Mouse (Mus musculus): ENCODE data around the gene Gm20425. TPM values are rescaled to one million over a fixed set of nuclear protein-coding genes. Genes with fewer than 3 reads are reported as not detected.
"Not testable (repeated sequence)": the region's sequence is repeated elsewhere in the genome, so short reads cannot be mapped to it uniquely, and the experiment has no call there.

Gene Gm20425
- polyA plus RNA-seq, 1 experiment from 2014 or later, result 7.3 TPM

GRCm38 (mm10) chr9:103180303-103180702, 49.8 kb downstream of the Gm20425 start:
- Histone ChIP-seq H3K9ac (0 out of 2 replicates have a peak overlapping the region, but pooled peaks have one; percentile 33), H3K27me3 (replicated peaks) (no peaks in the 10 kb centered on the region), H3K4me1 (peaks cover 14% of the 10 kb centered on the region), H3K27ac (no peak overlapping the region), H3K4me2 (replicated peaks) (peak overlapping the region; percentile 61), H3K9me3 (no peaks in the 10 kb centered on the region), H3K36me3 (peaks cover 17% of the 10 kb centered on the region), H3K4me3 (no peak overlapping the region)
- no peak for ATAC-seq (ENCODE audit: low FRiP score, low read depth)
- 70% methylated on average over 3 of the region's 3 CpGs for WGBS

- H3K4me2 ChIP-seq (replicated peaks), result no peak overlapping the region
- H3K9me3 ChIP-seq, result no peaks in the 10 kb centered on the region
- no peak overlapping the region for H3K9ac ChIP-seq
- ATAC-seq (ENCODE audit: low FRiP score, low read depth), result no peak
- peaks cover 13% of the 10 kb centered on the region; the same call in 1 of the 2 replicates for H3K36me3 ChIP-seq
- peaks cover 15% of the 10 kb centered on the region for H3K4me1 ChIP-seq
- H3K4me3 ChIP-seq, result no peak overlapping the region
- 96% methylated on average over 7 of the region's 7 CpGs for WGBS
- no peak overlapping the region for H3K27ac ChIP-seq
- no peaks in the 10 kb centered on the region for H3K27me3 ChIP-seq (replicated peaks)
Measured at GRCm38 (mm10) chr9:103175692-103176091, 54.4 kb downstream of the Gm20425 start.

- no peaks in the 10 kb centered on the region for H3K27me3 ChIP-seq (replicated peaks)
- 54% methylated on average over 6 of the region's 6 CpGs for WGBS
- no peak for ATAC-seq (ENCODE audit: low FRiP score, low read depth)
- H3K27ac ChIP-seq, result no peak overlapping the region
- H3K36me3 ChIP-seq, result peaks cover 13% of the 10 kb centered on the region; the same call in 1 of the 2 replicates
- no peak overlapping the region for H3K4me3 ChIP-seq
- H3K4me1 ChIP-seq, result peaks cover 8% of the 10 kb centered on the region
- H3K9me3 ChIP-seq, result no peaks in the 10 kb centered on the region
- no peak overlapping the region for H3K9ac ChIP-seq
- no peak overlapping the region for H3K4me2 ChIP-seq (replicated peaks)
Measured at GRCm38 (mm10) chr9:103174771-103175519, 55.2 kb downstream of the Gm20425 start.

GRCm38 (mm10) chr9:103168771-103169170, 61.3 kb downstream of the Gm20425 start:
- Histone ChIP-seq H3K36me3 (peaks cover 50% of the 10 kb centered on the region), H3K9ac (no peak overlapping the region), H3K27ac (no peak overlapping the region), H3K4me2 (replicated peaks) (no peak overlapping the region), H3K4me3 (no peak overlapping the region), H3K27me3 (replicated peaks) (no peaks in the 10 kb centered on the region), H3K4me1 (peaks cover 6% of the 10 kb centered on the region), H3K9me3 (no peaks in the 10 kb centered on the region)
- 69% methylated on average over 7 of the region's 7 CpGs for WGBS
- no peak for ATAC-seq (ENCODE audit: low FRiP score, low read depth)

GRCm38 (mm10) chr9:103168046-103168445, 62.1 kb downstream of the Gm20425 start:
- Histone ChIP-seq H3K9me3 (no peaks in the 10 kb centered on the region), H3K4me2 (replicated peaks) (no peak overlapping the region), H3K4me1 (peaks cover 6% of the 10 kb centered on the region), H3K4me3 (no peak overlapping the region), H3K36me3 (peaks cover 57% of the 10 kb centered on the region), H3K27ac (no peak overlapping the region), H3K27me3 (replicated peaks) (no peaks in the 10 kb centered on the region), H3K9ac (no peak overlapping the region)
- WGBS, result 77% methylated on average over 6 of the region's 6 CpGs
- peak; percentile 48; the same call in 1 of the 2 replicates for ATAC-seq (ENCODE audit: low FRiP score, low read depth)

GRCm38 (mm10) chr9:103163806-103164205, 66.3 kb downstream of the Gm20425 start:
- H3K4me2 ChIP-seq (replicated peaks), result no peak overlapping the region
- no peaks in the 10 kb centered on the region for H3K27me3 ChIP-seq (replicated peaks)
- no peak for ATAC-seq (ENCODE audit: low FRiP score, low read depth)
- H3K4me3 ChIP-seq, result no peak overlapping the region
- no peaks in the 10 kb centered on the region for H3K9me3 ChIP-seq
- peaks cover 70% of the 10 kb centered on the region for H3K36me3 ChIP-seq
- H3K4me1 ChIP-seq, result no peaks in the 10 kb centered on the region; the same call in 1 of the 2 replicates
- 80% methylated on average over 15 of the region's 15 CpGs for WGBS
- no peak overlapping the region for H3K27ac ChIP-seq
- no peak overlapping the region for H3K9ac ChIP-seq

DNA sequence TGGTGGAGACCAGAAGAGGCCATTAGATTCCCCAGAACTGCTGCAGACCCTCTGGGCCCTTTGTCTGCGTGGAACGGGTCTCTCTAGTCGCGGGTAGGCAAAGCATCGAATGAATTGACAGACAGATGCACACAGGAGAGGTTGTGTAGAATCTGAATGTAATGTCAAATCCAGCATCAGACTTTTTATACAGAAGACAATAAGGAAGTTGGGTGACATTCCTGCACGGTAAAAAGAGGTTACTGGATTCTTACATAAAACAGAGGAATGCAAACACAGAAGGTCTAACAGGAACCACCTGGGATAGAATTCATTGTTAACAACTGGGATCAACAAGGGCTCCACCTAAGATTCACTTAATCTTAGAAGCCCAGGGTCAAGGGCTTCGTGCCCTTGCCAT, 74.9 kb downstream of the Gm20425 start:
- H3K9me3 ChIP-seq; H3K4me3 ChIP-seq; H3K4me2 ChIP-seq (replicated peaks); H3K27me3 ChIP-seq (replicated peaks); H3K4me1 ChIP-seq; ATAC-seq (ENCODE audit: low FRiP score, low read depth); H3K27ac ChIP-seq; H3K36me3 ChIP-seq; H3K9ac ChIP-seq: not testable (repeated sequence)
- 90% methylated on average over 7 of the region's 7 CpGs for WGBS

DNA sequence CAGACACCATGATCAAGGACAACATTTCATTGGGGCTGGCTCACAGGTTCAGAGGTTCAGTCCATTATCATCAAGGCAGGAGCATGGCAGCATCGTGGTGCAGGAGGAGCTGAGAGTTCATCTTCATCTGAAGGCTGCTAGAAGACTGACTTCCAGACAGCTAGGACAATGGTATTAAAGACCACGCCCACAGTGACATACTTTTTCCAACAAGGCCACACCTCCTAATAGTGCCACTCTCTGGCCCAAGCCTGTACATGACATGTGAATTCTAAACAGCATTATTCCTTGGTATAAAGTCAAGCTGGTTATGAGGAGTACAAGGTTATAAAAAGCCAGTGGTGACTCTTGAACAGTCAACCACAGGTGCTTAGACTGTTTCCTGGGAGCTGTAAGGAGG, 75.5 kb downstream of the Gm20425 start:
- H3K9me3 ChIP-seq, result no peaks in the 10 kb centered on the region
- H3K27me3 ChIP-seq (replicated peaks), result no peaks in the 10 kb centered on the region
- no peak overlapping the region for H3K4me3 ChIP-seq
- WGBS, result 86% methylated on average over 2 of the region's 2 CpGs
- no peak overlapping the region for H3K4me2 ChIP-seq (replicated peaks)
- no peak for ATAC-seq (ENCODE audit: low FRiP score, low read depth)
- H3K4me1 ChIP-seq, result no peaks in the 10 kb centered on the region
- peaks cover 4% of the 10 kb centered on the region; the same call in 1 of the 2 replicates for H3K36me3 ChIP-seq
- no peak overlapping the region for H3K9ac ChIP-seq
- no peak overlapping the region for H3K27ac ChIP-seq

DNA sequence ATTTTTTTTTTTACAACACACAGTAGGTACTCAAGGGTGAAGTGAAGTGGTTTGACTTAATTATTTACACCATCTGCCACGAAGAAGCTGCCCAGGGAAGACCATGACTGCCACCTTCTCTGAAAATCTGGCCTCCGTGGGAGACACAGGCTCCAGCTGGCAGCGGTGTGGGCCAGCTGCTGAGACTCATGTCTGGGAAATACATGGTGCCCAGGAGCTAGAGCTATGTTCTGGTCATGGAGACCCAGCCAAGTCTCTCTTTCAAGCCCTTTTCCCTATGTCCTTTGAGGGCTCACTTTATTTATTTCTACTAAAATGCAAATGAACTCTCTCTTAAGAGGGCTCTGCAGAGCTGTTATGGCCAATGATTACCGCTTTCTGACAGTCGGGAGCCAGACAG, 76.8 kb downstream of the Gm20425 start:
- no peak for ATAC-seq (ENCODE audit: low FRiP score, low read depth)
- H3K36me3 ChIP-seq, result peaks cover 4% of the 10 kb centered on the region; the same call in 1 of the 2 replicates
- peaks cover 1% of the 10 kb centered on the region; the same call in 1 of the 2 replicates for H3K4me1 ChIP-seq
- no peak overlapping the region for H3K4me3 ChIP-seq
- no peak overlapping the region for H3K4me2 ChIP-seq (replicated peaks)
- no peak overlapping the region for H3K27ac ChIP-seq
- no peaks in the 10 kb centered on the region for H3K9me3 ChIP-seq
- no peaks in the 10 kb centered on the region for H3K27me3 ChIP-seq (replicated peaks)
- H3K9ac ChIP-seq, result no peak overlapping the region
- WGBS, result 66% methylated on average over 5 of the region's 5 CpGs

GRCm38 (mm10) chr9:103149074-103149799, 80.9 kb downstream of the Gm20425 start:
- Histone ChIP-seq H3K4me2 (replicated peaks) (no peak overlapping the region), H3K27me3 (replicated peaks) (no peaks in the 10 kb centered on the region), H3K4me1 (peaks cover 40% of the 10 kb centered on the region), H3K36me3 (peaks cover 6% of the 10 kb centered on the region; the same call in 1 of the 2 replicates), H3K9ac (no peak overlapping the region), H3K27ac (no peak overlapping the region), H3K9me3 (no peaks in the 10 kb centered on the region), H3K4me3 (no peak overlapping the region)
- WGBS, result 89% methylated on average over 12 of the region's 12 CpGs
- no peak for ATAC-seq (ENCODE audit: low FRiP score, low read depth)

DNA sequence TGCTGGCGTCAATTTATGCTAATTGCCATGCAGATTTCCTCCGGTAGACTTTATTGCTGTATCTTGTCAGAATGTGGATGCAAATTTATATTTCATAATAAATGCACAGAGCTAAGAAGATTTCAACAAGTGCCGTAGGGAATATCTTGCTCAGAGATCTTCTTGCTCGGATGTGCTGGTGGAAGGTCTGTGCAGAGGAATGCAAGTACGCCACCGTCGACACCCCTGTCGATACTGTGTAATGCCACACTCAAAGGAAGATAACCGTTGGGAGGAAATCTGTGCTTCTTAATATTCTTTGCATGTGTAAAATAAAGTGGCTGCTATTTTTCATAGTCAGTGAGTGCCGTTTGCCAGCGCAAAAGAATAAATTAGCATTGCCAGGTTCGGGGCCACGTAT, 83.0 kb downstream of the Gm20425 start:
- Histone ChIP-seq H3K4me3 (no peak overlapping the region), H3K27ac (0 out of 2 replicates have a peak overlapping the region, but pooled peaks have one; percentile 28), H3K4me2 (replicated peaks) (peak overlapping the region; percentile 22), H3K4me1 (peaks cover 50% of the 10 kb centered on the region), H3K36me3 (peaks cover 18% of the 10 kb centered on the region), H3K9ac (no peak overlapping the region), H3K9me3 (no peaks in the 10 kb centered on the region), H3K27me3 (replicated peaks) (no peaks in the 10 kb centered on the region)
- WGBS, result 43% methylated on average over 13 of the region's 13 CpGs
- ATAC-seq (ENCODE audit: low FRiP score, low read depth), result peak; percentile 64; the same call in 1 of the 2 replicates

GRCm38 (mm10) chr9:103146703-103147102, 83.4 kb downstream of the Gm20425 start:
- Histone ChIP-seq H3K27me3 (replicated peaks) (no peaks in the 10 kb centered on the region), H3K4me1 (peaks cover 50% of the 10 kb centered on the region), H3K4me2 (replicated peaks) (peak overlapping the region; percentile 22), H3K9ac (no peak overlapping the region), H3K4me3 (no peak overlapping the region), H3K36me3 (peaks cover 18% of the 10 kb centered on the region), H3K9me3 (no peaks in the 10 kb centered on the region), H3K27ac (0 out of 2 replicates have a peak overlapping the region, but pooled peaks have one; percentile 28)
- peak; percentile 89 for ATAC-seq (ENCODE audit: low FRiP score, low read depth)
- 25% methylated on average over 9 of the region's 9 CpGs for WGBS

Data from neural tube, embryonic 12.5 days (tissue).